Mouse (Mus musculus): ENCODE measurements at regions not wholly inside any gene's neighbourhood (a gene's known extent, or its start where the extent isn't known, plus 50 kb on each side); places are given as distances from the start of the nearest gene placed in this dataset.
A peak's percentile ranks its signal among the peaks of the same experiment; 100 is the strongest.
"Not testable (repeated sequence)": the region's sequence is repeated elsewhere in the genome, so short reads cannot be mapped to it uniquely, and the experiment has no call there.

DNA sequence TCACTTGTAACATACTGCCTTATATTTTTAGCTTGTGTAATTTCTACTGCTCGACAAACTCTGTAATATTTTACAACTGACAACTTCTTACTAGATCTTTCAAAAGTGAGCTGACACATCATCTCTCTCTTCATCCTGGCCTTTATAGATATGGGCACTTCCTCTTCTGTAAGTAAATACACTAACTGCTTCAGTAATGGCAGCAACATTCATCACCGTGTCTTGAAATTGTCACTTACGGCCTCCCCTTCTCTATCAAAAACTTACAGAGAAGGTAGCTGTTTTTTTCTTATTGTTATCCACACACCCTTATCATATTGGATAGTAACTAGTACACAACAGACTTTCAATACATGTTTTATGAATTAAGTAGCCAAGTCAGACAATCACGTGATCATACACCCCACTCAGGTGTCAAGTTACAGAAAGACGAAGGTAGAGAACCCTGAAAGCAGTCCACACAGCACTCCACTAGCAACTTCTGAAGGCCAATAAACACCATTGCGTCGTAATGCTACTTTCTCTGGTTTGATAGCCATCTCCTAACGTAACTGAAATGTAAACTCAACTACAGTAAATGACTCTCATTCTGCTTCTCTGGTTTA lies 109.5 kb upstream of the Gap43 start:
- H3K4me1 ChIP-seq (ENCODE audit: control insufficient read depth, insufficient read depth, low read length) = no peaks in the 10 kb centered on the region
- H3K4me3 ChIP-seq (ENCODE audit: insufficient read depth, low read length) = no peak overlapping the region
- no peak overlapping the region for H3K27ac ChIP-seq (ENCODE audit: insufficient read depth, low read length)
- TF ChIP-seq CTCF (IDR thresholded peaks at IDR 0.05; ENCODE audit: extremely low read depth, insufficient read depth, low read length) (no peak), POLR2A (IDR thresholded peaks at IDR 0.05; ENCODE audit: extremely low read depth, insufficient read depth, low read length) (no peak)

DNA sequence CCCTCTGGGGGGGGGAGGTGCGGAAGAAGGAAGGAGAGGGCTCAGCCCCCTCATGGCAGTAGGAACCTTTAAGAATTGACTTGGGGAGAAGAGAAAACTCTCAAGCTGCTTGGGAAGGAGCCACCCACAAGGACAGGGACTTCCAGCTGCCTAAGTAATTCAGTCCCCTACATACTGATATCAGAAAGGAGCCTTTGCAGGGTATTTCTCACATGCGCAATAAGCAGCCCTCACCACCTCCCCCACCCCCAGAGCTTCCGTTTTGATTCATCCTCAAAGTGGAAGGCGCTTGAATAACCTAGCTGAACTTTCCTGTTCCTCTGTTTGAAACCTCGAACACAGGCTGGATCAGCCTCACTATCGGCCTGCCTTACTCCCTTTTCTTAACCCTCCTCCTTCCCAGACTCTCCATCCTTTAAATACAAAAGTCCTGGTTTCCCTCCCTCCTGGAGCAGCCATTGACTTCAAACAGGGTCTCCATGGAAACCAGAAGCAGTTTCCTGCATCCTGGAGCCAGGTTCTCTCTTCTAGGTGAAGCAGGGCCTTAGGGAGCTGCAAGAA lies 104.5 kb upstream of the Gap43 start:
- no peaks in the 10 kb centered on the region; the same call in 1 of the 2 replicates for H3K4me1 ChIP-seq (ENCODE audit: control insufficient read depth, insufficient read depth, low read length)
- H3K4me3 ChIP-seq (ENCODE audit: insufficient read depth, low read length) = 0 out of 2 replicates have a peak overlapping the region, but pooled peaks have one; percentile 13
- TF ChIP-seq CTCF (IDR thresholded peaks at IDR 0.05; ENCODE audit: extremely low read depth, insufficient read depth, low read length) (no peak), POLR2A (IDR thresholded peaks at IDR 0.05; ENCODE audit: extremely low read depth, insufficient read depth, low read length) (no peak)
- H3K27ac ChIP-seq (ENCODE audit: insufficient read depth, low read length) = peak overlapping the region; percentile 73; the same call in 1 of the 2 replicates

DNA sequence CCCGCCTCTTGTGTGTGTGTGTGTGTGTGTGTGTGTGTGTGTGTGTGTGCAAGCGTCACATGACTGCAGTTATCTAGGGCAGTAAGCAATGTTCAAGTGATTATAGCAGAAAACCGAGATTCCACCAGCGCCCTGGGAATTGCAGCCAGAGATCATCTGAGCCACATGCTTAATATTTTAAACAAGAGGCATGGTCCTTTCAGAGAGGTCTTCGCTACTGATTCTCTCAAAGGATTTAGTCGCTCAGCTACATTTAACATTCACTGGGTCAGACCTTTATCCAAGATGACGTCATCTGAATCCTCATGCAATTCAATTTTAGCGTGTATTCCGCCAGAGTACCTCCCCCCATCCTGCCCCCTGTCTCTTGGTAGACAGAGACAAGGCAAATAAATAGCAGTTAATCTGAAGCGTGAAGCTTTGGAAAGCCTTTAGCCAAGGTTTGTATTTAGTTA lies 104.0 kb upstream of the Gap43 start:
- Histone ChIP-seq H3K4me3 (ENCODE audit: insufficient read depth, low read length) (0 out of 2 replicates have a peak overlapping the region, but pooled peaks have one; percentile 13), H3K27ac (ENCODE audit: insufficient read depth, low read length) (peak overlapping the region; percentile 73; the same call in 1 of the 2 replicates), H3K4me1 (ENCODE audit: control insufficient read depth, insufficient read depth, low read length) (no peaks in the 10 kb centered on the region; the same call in 1 of the 2 replicates)
- TF ChIP-seq CTCF (IDR thresholded peaks at IDR 0.05; ENCODE audit: extremely low read depth, insufficient read depth, low read length) (no peak), POLR2A (IDR thresholded peaks at IDR 0.05; ENCODE audit: extremely low read depth, insufficient read depth, low read length) (no peak)

GRCm38 (mm10) chr16:42440822-42441221 lies 100.4 kb upstream of the Gap43 start:
- no peak overlapping the region for H3K27ac ChIP-seq (ENCODE audit: insufficient read depth, low read length)
- TF ChIP-seq CTCF (IDR thresholded peaks at IDR 0.05; ENCODE audit: extremely low read depth, insufficient read depth, low read length) (no peak), POLR2A (IDR thresholded peaks at IDR 0.05; ENCODE audit: extremely low read depth, insufficient read depth, low read length) (no peak)
- no peak overlapping the region for H3K4me3 ChIP-seq (ENCODE audit: insufficient read depth, low read length)
- H3K4me1 ChIP-seq (ENCODE audit: control insufficient read depth, insufficient read depth, low read length) = no peaks in the 10 kb centered on the region; the same call in 1 of the 2 replicates

- TF ChIP-seq POLR2A (IDR thresholded peaks at IDR 0.05; ENCODE audit: extremely low read depth, insufficient read depth, low read length) = no peak
- no peak for TF ChIP-seq CTCF (IDR thresholded peaks at IDR 0.05; ENCODE audit: extremely low read depth, insufficient read depth, low read length)
- H3K27ac ChIP-seq (ENCODE audit: insufficient read depth, low read length) = no peak overlapping the region
- no peak overlapping the region for H3K4me3 ChIP-seq (ENCODE audit: insufficient read depth, low read length)
- no peaks in the 10 kb centered on the region for H3K4me1 ChIP-seq (ENCODE audit: control insufficient read depth, insufficient read depth, low read length)
Measured at GRCm38 (mm10) chr16:42431529-42431928, 91.1 kb upstream of the Gap43 start.

- TF ChIP-seq POLR2A (IDR thresholded peaks at IDR 0.05; ENCODE audit: extremely low read depth, insufficient read depth, low read length) (no peak), CTCF (IDR thresholded peaks at IDR 0.05; ENCODE audit: extremely low read depth, insufficient read depth, low read length) (no peak)
- H3K4me1 ChIP-seq (ENCODE audit: control insufficient read depth, insufficient read depth, low read length) = peaks cover 2% of the 10 kb centered on the region; the same call in 1 of the 2 replicates
- no peak overlapping the region for H3K27ac ChIP-seq (ENCODE audit: insufficient read depth, low read length)
- H3K4me3 ChIP-seq (ENCODE audit: insufficient read depth, low read length) = no peak overlapping the region
Measured at GRCm38 (mm10) chr16:42416673-42417072, 76.2 kb upstream of the Gap43 start.

- not testable (repeated sequence) for H3K4me3 ChIP-seq (ENCODE audit: insufficient read depth, low read length); H3K27ac ChIP-seq (ENCODE audit: insufficient read depth, low read length); H3K4me1 ChIP-seq (ENCODE audit: control insufficient read depth, insufficient read depth, low read length)
Measured at GRCm38 (mm10) chr16:42412031-42412430, 71.6 kb upstream of the Gap43 start.

GRCm38 (mm10) chr16:42396596-42396995 lies 56.1 kb upstream of the Gap43 start:
- no peak for TF ChIP-seq CTCF (IDR thresholded peaks at IDR 0.05; ENCODE audit: extremely low read depth, insufficient read depth, low read length)
- no peak for TF ChIP-seq POLR2A (IDR thresholded peaks at IDR 0.05; ENCODE audit: extremely low read depth, insufficient read depth, low read length)
- Histone ChIP-seq H3K4me1 (ENCODE audit: control insufficient read depth, insufficient read depth, low read length) (no peaks in the 10 kb centered on the region; the same call in 1 of the 2 replicates), H3K27ac (ENCODE audit: insufficient read depth, low read length) (no peak overlapping the region), H3K4me3 (ENCODE audit: insufficient read depth, low read length) (no peak overlapping the region)

Measured in cortical plate, adult 2 months (tissue).